ENCODE assay signal across 21 mouse cellular contexts in genomic region chr6:32944956-32945355, GRCm38 (mm10).
DNase-seq lines count a peak whose midpoint lies in the region; TF ChIP-seq lines count a peak whose summit lies in the region.
"Had no signal": no experiment of that assay in that cellular context is flagged by ENCODE, and none has a peak within 500 bp of the region (broad histone marks: within the 10 kb centered on the region; RNA-seq: fewer than 3 reads in every experiment).

No protein-coding gene starts in this region.

- peaks cover 11% of the 10 kb centered on the region for H3K4me1 ChIP-seq in lung, adult 2 months (ENCODE audit: control insufficient read depth, insufficient read depth, low read length)

- TF ChIP-seq POLR2A in lung, adult 2 months (IDR thresholded peaks at IDR 0.05; ENCODE audit: borderline replicate concordance, extremely low read depth, low read depth, low read length), result no peak

- H3K4me3 ChIP-seq in lung, adult 2 months (replicated peaks; ENCODE audit: extremely low read depth, low read depth, low read length), result no peak overlapping the region
- H3K4me3 ChIP-seq: embryonic facial prominence, embryonic 13.5 days; embryonic facial prominence, embryonic 15.5 days; erythroblast, embryonic 14.5 days; forebrain, embryonic 13.5 days; forebrain, embryonic 15.5 days had no signal

- DNase-seq in lung, postnatal 25 days (ENCODE audit: low spot score), result peak; percentile 29
- DNase-seq in lung, adult 2 months, result no peak
- DNase-seq in fat pad, adult 2 months (ENCODE audit: extremely low read depth, low read depth, low spot score), result peak; percentile 23
- DNase-seq in gonadal fat pad, adult 2 months (ENCODE audit: low read depth), result peak; percentile 33
- no peak for DNase-seq in thymus, postnatal 25 days
- DNase-seq: adrenal gland, adult 2 months; adrenal gland, postnatal 10 days; adrenal gland, postnatal 25 days; cerebellum, adult 11 months; cerebellum, adult 18-20 months; cerebellum, adult 8-10 months; cerebellum, adult 9-11 months; cerebellum, postnatal 14 days; cerebellum, postnatal 36 days; embryo, embryonic 11 days; forebrain, postnatal 0 days had no signal

- TF ChIP-seq CTCF in lung, adult 2 months (IDR thresholded peaks at IDR 0.05; ENCODE audit: insufficient read depth, low read length), result no peak

- WGBS in lung, adult 2 months, result 71% methylated on average over 1 of the region's 1 CpGs

Comparison
In these comparisons a context has a peak if more than half of its experiments do, and no peak if none do; other contexts are left out.
1. DNase-seq: peak in lung, postnatal 25 days (single experiment), fat pad, adult 2 months (single experiment) and gonadal fat pad, adult 2 months (single experiment); none in lung, adult 2 months (single experiment) and thymus, postnatal 25 days (single experiment).